Mouse (Mus musculus) forebrain, embryonic 12.5 days (tissue): ENCODE results near the gene Rsph3b. TPM values are rescaled to one million over a fixed set of nuclear protein-coding genes. Genes with fewer than 3 reads are reported as not detected.

Source experiments
- microRNA-seq: library from miRNA; unstranded; fragments of <30 nt; microRNA quantifications from one replicate; pipeline ENCODE4, GENCODE M21; 2017
- polyA plus RNA-seq: library from polyadenylated mRNA; unstranded; fragments of >200 nt; fragmentation: Nextera tagmentation; extraction: Ambion mirVana; gene quantifications from 2 replicates; pipeline ENCODE4 v1.2.1, GENCODE M21; 2016

Gene Rsph3b
- polyA plus RNA-seq, 1 experiment from 2014 or later, result 44.1 TPM

Small RNAs within 50 kb of the gene (microRNA-seq; reads per million reads assigned to microRNA genes)
- gene Mir692-1, result not detected

Other genes with a start within 250 kb of the Rsph3b start
- gene Ezr, start 165.9 kb downstream of the Rsph3b start, polyA plus RNA-seq, result 115 and 122 TPM in 2 replicates
- gene Tagap1, start 12.5 kb upstream of the Rsph3b start, polyA plus RNA-seq, result 52.8 and 53.2 TPM in 2 replicates
- gene Rnaset2b, start 22.0 kb upstream of the Rsph3b start, polyA plus RNA-seq, result 83.9 and 94.6 TPM in 2 replicates
- 0.17 and 0.47 TPM in 2 replicates for gene Gm49721, start 30.2 kb upstream of the Rsph3b start, polyA plus RNA-seq
- not detected in 2 replicates for gene Gm1604a, start 76.9 kb upstream of the Rsph3b start, polyA plus RNA-seq
- gene Rps6ka2, start 221.4 kb upstream of the Rsph3b start, polyA plus RNA-seq, result 23.6 and 27.2 TPM in 2 replicates